Mouse (Mus musculus): ENCODE results near the gene Antxr2. TPM values are rescaled to one million over a fixed set of nuclear protein-coding genes. Genes with fewer than 3 reads are reported as not detected.

The Antxr2 gene
- polyA plus RNA-seq, 1 experiment from 2014 or later = 28.9 TPM

GRCm38 (mm10) chr5:97995881-97996280, 35.0 kb downstream of the Antxr2 start:
- no peak for TF ChIP-seq CTCF (IDR thresholded peaks at IDR 0.05)
- ChIA-PET CTCF (interaction anchor here (2.1 kb wide), 1 partner anchor 9 kb away, joined by 12 read pairs; no protein-coding TSS in a partner anchor), POLR2A (no interaction called here)
- in situ Hi-C loops (cut with MboI; ENCODE audit: low pct_unique_long_range_greater_than_20kb) = no loop called here
- DNase-seq (ENCODE audit: low read depth, low spot score) (no peak), ATAC-seq (peak; percentile 86)
- H3K27me3 ChIP-seq = no peaks in the 10 kb centered on the region

DNA sequence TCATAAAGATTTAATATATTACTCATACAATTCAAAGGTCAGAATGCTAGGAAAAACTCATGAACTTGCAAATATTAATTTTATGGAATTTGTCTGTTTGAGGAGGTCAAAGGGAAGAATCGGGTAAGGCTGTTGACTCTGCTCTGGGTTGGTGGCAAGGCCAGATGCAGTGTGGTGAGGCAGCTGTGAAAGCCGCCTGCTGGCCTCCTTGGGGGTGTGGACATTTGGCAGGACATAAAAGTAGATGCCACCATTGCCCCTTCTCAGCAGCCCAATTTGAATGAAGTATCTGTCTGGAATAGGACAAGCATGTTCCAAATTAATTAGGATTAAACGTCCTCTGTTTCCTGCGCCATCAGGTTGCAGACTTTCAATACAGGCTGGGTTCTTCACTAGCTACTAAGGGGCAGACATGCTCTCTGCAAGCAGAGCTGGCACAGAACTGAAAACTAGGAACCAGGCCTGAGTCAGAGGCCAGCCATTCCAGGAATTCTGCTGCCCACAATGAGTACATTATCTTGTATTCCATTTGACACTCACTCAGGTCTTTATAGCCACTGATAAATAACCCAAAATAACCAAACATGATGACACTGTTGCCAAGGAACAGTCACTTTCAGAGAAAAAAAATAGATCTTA, 44.1 kb downstream of the Antxr2 start:
- POLR2A ChIA-PET = no interaction called here
- ATAC-seq (peak; percentile 100), DNase-seq (ENCODE audit: low read depth, low spot score) (no peak)
- H3K27me3 ChIP-seq = no peaks in the 10 kb centered on the region
- in situ Hi-C loops (cut with MboI; ENCODE audit: low pct_unique_long_range_greater_than_20kb) = no loop called here
- CTCF ChIA-PET = interaction anchor here (0.9 to 2.3 kb wide), 7 partner anchors 10 to 27 kb away, joined by 3 to 12 read pairs (median 4); no protein-coding TSS in a partner anchor
- no peak for TF ChIP-seq CTCF (IDR thresholded peaks at IDR 0.05)

DNA sequence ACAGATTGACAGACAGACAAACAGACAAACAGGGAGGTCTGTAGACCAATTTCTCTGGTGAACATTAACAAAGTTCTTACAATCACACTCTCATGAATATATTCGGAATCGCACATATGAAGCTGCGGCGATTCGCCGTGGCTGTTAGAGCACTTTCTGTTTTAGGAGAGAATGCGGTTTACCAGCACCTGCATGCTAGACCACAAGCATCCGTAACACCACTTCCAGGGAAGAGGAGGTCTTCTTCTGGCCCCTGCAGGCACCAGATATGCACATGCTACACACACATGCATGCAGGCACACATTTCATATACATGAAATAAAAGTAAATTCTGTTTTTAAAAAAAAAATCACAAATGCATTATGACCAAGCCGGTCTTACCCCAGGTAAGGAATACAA, 47.5 kb downstream of the Antxr2 start:
- ChIA-PET POLR2A (no interaction called here), CTCF (no interaction called here)
- DNase-seq (ENCODE audit: low read depth, low spot score) (no peak), ATAC-seq (no peak)
- no peaks in the 10 kb centered on the region for H3K27me3 ChIP-seq
- no peak for TF ChIP-seq CTCF (IDR thresholded peaks at IDR 0.05)
- in situ Hi-C loops (cut with MboI; ENCODE audit: low pct_unique_long_range_greater_than_20kb) = no loop called here

- in situ Hi-C loops (cut with MboI; ENCODE audit: low pct_unique_long_range_greater_than_20kb) = no loop called here
- TF ChIP-seq CTCF (IDR thresholded peaks at IDR 0.05) = no peak
- no peak for ATAC-seq
- ChIA-PET POLR2A (interaction anchor here (1.8 kb wide), 1 partner anchor 16 kb away, joined by 8 read pairs; no protein-coding TSS in a partner anchor), CTCF (interaction anchor here (1.1 to 2.0 kb wide), 3 partner anchors 16 to 20 kb away, joined by 4 to 8 read pairs (median 5); no protein-coding TSS in a partner anchor)
- no peaks in the 10 kb centered on the region for H3K27me3 ChIP-seq
- no peak for DNase-seq (ENCODE audit: low read depth, low spot score)
Observed at GRCm38 (mm10) chr5:97980472-97980871, 50.4 kb downstream of the Antxr2 start.

GRCm38 (mm10) chr5:97973293-97973692, 57.5 kb downstream of the Antxr2 start:
- ATAC-seq = no peak
- CTCF ChIA-PET = interaction anchor here (1.1 kb wide), 1 partner anchor 9 kb away, joined by 4 read pairs; no protein-coding TSS in a partner anchor
- TF ChIP-seq CTCF (IDR thresholded peaks at IDR 0.05) = no peak
- POLR2A ChIA-PET = interaction anchor here (0.6 kb wide), 1 partner anchor 35 kb away, joined by 3 read pairs; no protein-coding TSS in a partner anchor
- H3K27me3 ChIP-seq = no peaks in the 10 kb centered on the region
- in situ Hi-C loops (cut with MboI; ENCODE audit: low pct_unique_long_range_greater_than_20kb) = no loop called here
- no peak for DNase-seq (ENCODE audit: low read depth, low spot score)

DNA sequence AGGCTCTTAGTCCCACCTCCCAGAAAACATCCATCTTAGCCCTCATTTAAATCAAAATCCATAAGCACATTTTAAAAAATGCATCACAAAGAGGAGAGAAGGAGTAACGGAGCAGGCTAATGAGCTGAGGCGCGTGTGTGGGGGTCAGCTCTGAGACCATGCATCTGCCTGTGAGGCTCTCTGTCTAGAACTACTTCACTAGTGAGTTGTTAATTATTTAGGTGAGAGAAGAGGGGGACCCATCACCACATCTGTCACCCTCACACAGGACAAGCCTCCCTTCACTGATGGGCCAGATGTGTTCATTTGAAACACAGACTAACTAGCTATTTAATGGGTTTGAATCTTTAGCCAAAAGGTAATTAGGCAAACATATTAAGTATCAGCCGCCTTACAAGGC, 58.8 kb downstream of the Antxr2 start:
- ChIA-PET POLR2A (interaction anchor here (0.6 kb wide), 1 partner anchor 26 kb away, joined by 4 read pairs; no protein-coding TSS in a partner anchor), CTCF (interaction anchor here (1.1 to 1.2 kb wide), 2 partner anchors 13 to 196 kb away, joined by 3 to 4 read pairs; no protein-coding TSS in a partner anchor)
- no peak for TF ChIP-seq CTCF (IDR thresholded peaks at IDR 0.05)
- no peaks in the 10 kb centered on the region for H3K27me3 ChIP-seq
- in situ Hi-C loops (cut with MboI; ENCODE audit: low pct_unique_long_range_greater_than_20kb) = no loop called here
- ATAC-seq (no peak), DNase-seq (ENCODE audit: low read depth, low spot score) (no peak)

DNA sequence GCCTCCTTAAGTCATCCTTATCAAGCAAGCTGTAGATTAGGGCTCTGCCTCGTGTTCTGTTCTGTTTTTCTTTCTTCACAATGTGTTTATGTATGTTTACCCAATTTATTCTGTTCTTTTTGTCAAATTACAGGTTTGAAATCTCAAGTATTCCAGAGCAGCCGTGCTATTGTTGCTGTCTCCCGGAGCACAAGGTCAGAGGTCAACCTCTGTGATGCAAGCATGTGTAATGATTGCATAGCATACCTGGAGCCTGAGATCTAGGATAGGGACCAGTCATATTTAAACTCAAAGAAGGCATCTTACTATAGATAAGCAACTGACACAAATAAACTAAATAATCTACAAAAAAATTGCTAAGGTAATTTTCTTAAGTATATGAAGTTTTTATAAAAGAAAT, 59.6 kb downstream of the Antxr2 start:
- in situ Hi-C loops (cut with MboI; ENCODE audit: low pct_unique_long_range_greater_than_20kb) = no loop called here
- ATAC-seq = no peak
- CTCF ChIA-PET = interaction anchor here (1.1 to 1.4 kb wide), 2 partner anchors 14 to 47 kb away, joined by 3 to 4 read pairs; no protein-coding TSS in a partner anchor
- DNase-seq (ENCODE audit: low read depth, low spot score) = no peak
- TF ChIP-seq CTCF (IDR thresholded peaks at IDR 0.05) = no peak
- no peaks in the 10 kb centered on the region for H3K27me3 ChIP-seq
- POLR2A ChIA-PET = no interaction called here

- CTCF ChIA-PET = no interaction called here
- POLR2A ChIA-PET = no interaction called here
- DNase-seq (ENCODE audit: low read depth, low spot score) (no peak), ATAC-seq (no peak)
- TF ChIP-seq CTCF (IDR thresholded peaks at IDR 0.05) = no peak
- in situ Hi-C loops (cut with MboI; ENCODE audit: low pct_unique_long_range_greater_than_20kb) = no loop called here
- H3K27me3 ChIP-seq = no peaks in the 10 kb centered on the region
Observed at GRCm38 (mm10) chr5:97967044-97967443, 63.8 kb downstream of the Antxr2 start.

DNA sequence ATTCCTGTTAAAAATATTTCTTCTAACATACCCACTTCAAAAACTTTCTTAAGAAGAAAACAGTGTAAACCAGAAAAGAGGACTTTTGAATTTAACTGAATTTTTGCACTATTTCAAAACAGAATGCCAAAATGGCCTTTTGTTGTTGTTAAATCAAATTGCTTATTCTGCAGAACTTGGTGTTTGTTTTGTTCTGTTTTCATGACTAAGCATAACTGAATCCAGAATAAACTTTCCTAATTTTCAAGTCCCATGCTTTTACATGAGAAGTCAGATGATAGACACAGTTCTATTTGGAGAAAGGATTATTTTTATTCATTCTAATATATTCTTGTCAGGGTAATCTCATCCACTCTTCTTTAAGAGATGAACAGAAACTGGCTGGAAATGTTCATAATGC, 64.7 kb downstream of the Antxr2 start:
- CTCF ChIA-PET = interaction anchor here (1.1 to 1.4 kb wide), 4 partner anchors 13 to 37 kb away, joined by 3 to 4 read pairs (median 3); no protein-coding TSS in a partner anchor

DNA sequence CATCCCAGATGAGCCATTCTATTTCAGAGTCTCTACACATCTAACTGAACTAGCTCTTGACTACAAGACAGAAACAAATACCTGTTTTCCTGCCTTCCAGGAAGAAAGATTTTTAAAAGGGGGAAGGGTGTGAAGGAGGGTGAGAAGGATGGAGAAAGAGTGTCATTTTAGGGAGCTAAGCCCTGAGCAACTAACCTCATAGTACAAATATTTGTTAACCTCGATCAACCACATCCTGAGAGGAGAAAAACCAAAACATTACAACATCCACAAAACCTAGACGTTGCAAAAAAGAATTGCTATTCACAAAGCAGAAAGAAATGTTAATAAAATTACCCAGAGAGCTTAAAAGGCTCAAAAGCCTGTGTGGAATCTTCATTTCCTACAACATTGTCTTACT, 66.4 kb downstream of the Antxr2 start:
- POLR2A ChIA-PET = interaction anchor here (1.8 kb wide), 1 partner anchor 15 kb away, joined by 8 read pairs; no protein-coding TSS in a partner anchor
- ATAC-seq = peak; percentile 94
- in situ Hi-C loops (cut with MboI; ENCODE audit: low pct_unique_long_range_greater_than_20kb) = no loop called here

More for the DNA sequence above, 64.7 kb downstream of the Antxr2 start:
- DNase-seq (ENCODE audit: low read depth, low spot score) = no peak
- in situ Hi-C loops (cut with MboI; ENCODE audit: low pct_unique_long_range_greater_than_20kb) = no loop called here
- ATAC-seq = no peak
- H3K27me3 ChIP-seq = no peaks in the 10 kb centered on the region
- POLR2A ChIA-PET = no interaction called here
- no peak for TF ChIP-seq CTCF (IDR thresholded peaks at IDR 0.05)

DNA sequence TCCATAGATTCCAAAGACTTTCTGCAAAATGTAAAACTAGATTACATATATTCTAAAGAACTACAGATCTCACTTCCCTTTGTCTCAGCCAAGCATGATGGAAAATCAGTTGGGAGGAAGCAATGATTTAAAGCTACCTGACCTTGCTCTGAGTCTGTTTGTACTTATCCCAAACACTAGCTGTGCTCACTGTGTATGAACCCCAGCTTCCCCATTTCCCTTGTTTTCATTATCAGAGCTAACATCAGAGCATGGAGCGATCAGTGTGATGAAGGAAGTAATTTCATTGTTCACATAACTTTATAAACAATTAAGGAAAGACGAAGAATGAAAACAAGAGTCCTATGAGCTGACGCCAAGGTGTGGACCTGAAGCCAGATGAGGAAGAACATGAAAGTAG, 68.3 kb downstream of the Antxr2 start:
- POLR2A ChIA-PET = no interaction called here
- no peak for ATAC-seq

More for the DNA sequence above, 66.4 kb downstream of the Antxr2 start:
- no peak for DNase-seq (ENCODE audit: low read depth, low spot score)
- TF ChIP-seq CTCF (IDR thresholded peaks at IDR 0.05) = no peak
- no peaks in the 10 kb centered on the region for H3K27me3 ChIP-seq
- CTCF ChIA-PET = interaction anchor here (0.6 to 2.4 kb wide), 6 partner anchors 9 to 122 kb away, joined by 3 to 9 read pairs (median 4); no protein-coding TSS in a partner anchor

More for the DNA sequence above, 68.3 kb downstream of the Antxr2 start:
- CTCF ChIA-PET = interaction anchor here (2.4 kb wide), 1 partner anchor 14 kb away, joined by 9 read pairs; no protein-coding TSS in a partner anchor
- no peak for DNase-seq (ENCODE audit: low read depth, low spot score)
- TF ChIP-seq CTCF (IDR thresholded peaks at IDR 0.05) = no peak
- in situ Hi-C loops (cut with MboI; ENCODE audit: low pct_unique_long_range_greater_than_20kb) = no loop called here
- no peaks in the 10 kb centered on the region for H3K27me3 ChIP-seq

All from Patski (cell line).